Mouse (Mus musculus): ENCODE measurements around the gene Olfr273. TPM values are rescaled to one million over a fixed set of nuclear protein-coding genes. Genes with fewer than 3 reads are reported as not detected.
"Not testable (repeated sequence)": the region's sequence is repeated elsewhere in the genome, so short reads cannot be mapped to it uniquely, and the experiment has no call there.

The Olfr273 gene
- not detected in 2 replicates for polyA plus RNA-seq (2011; ENCODE audit: insufficient read length, low read depth, missing spikeins)

DNA sequence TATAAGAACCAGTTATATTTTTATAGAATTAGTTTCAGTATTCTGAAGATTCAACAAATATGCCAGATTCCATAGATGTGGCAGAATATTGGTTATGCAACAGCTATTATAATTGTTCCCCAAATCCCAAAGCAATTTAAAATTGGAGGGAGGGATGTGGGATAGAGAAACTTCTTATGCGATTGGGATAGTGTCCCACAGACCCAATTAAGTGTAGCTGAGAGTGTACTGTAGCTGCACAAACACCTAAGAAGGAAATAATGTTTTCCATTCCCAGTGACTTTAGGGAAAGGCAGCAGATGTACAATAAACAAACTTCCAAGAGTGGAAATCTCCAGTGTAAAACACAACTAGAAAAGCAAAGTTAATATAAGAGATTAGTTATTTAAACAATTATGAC is at the start of gene Olfr273:
Gene Olfr273 (minus strand): TSS at position 101 of the 400 bp plus-strand sequence.
- Histone ChIP-seq H3K4me3 (ENCODE audit: insufficient read depth, low read length) (no peak within 1 kb of the TSS), H3K27ac (ENCODE audit: insufficient read depth, low read length) (no peak within 1 kb of the TSS), H3K4me1 (ENCODE audit: control insufficient read depth, insufficient read depth, low read length) (no peaks in the 10 kb centered on the region)
- no peak for TF ChIP-seq CTCF (IDR thresholded peaks at IDR 0.05; ENCODE audit: borderline replicate concordance, insufficient read depth, low read length)

DNA sequence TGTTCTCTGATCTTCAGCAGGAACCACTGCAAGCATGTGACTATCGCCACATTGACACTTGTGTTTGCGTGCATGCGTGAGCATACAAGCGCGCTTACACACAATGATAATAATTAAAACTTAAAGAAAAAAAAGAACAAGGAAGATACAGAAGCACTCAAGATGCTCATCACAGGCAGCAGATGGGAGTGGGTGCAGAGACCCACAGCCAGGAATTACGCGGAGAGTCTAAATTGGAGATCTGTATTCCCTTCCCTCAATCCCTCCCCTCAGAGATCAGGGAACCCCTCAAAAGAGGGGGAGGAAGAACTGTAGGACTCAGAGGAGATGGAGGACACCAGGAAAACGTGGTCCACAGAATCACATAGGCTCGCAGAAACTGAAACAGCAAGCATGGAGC is 5.1 kb upstream of the Olfr273 start:
- Histone ChIP-seq H3K27ac (ENCODE audit: insufficient read depth, low read length) (no peak overlapping the region), H3K4me3 (ENCODE audit: insufficient read depth, low read length) (no peak overlapping the region), H3K4me1 (ENCODE audit: control insufficient read depth, insufficient read depth, low read length) (no peaks in the 10 kb centered on the region)
- TF ChIP-seq CTCF (IDR thresholded peaks at IDR 0.05; ENCODE audit: borderline replicate concordance, insufficient read depth, low read length) (no peak), POLR2A (IDR thresholded peaks at IDR 0.05; ENCODE audit: low read depth, low read length) (no peak)

DNA sequence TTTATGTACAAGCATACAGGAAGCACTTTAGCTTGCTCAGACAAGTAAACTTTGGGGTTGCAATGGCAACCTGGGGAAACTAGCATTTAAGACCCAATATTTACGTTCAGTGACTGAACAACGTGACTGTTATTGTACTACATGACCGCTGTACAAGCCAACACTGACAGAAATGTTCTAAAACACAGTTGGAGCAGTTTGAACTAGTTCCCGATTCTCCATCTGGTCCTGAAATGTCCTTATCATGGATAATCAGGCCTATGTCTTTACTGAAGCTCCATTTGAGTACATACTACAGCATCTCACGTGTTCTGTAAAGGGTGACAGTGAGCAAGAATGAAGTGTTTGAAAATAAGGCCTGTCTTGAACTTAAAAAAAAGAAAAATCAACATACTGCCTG is 9.4 kb downstream of the Olfr273 start:
- no peak for TF ChIP-seq POLR2A (IDR thresholded peaks at IDR 0.05; ENCODE audit: low read depth, low read length)
- no peak for TF ChIP-seq CTCF (IDR thresholded peaks at IDR 0.05; ENCODE audit: borderline replicate concordance, insufficient read depth, low read length)
- no peak overlapping the region for H3K4me3 ChIP-seq (ENCODE audit: insufficient read depth, low read length)
- H3K4me1 ChIP-seq (ENCODE audit: control insufficient read depth, insufficient read depth, low read length): no peaks in the 10 kb centered on the region
- no peak overlapping the region for H3K27ac ChIP-seq (ENCODE audit: insufficient read depth, low read length)

DNA sequence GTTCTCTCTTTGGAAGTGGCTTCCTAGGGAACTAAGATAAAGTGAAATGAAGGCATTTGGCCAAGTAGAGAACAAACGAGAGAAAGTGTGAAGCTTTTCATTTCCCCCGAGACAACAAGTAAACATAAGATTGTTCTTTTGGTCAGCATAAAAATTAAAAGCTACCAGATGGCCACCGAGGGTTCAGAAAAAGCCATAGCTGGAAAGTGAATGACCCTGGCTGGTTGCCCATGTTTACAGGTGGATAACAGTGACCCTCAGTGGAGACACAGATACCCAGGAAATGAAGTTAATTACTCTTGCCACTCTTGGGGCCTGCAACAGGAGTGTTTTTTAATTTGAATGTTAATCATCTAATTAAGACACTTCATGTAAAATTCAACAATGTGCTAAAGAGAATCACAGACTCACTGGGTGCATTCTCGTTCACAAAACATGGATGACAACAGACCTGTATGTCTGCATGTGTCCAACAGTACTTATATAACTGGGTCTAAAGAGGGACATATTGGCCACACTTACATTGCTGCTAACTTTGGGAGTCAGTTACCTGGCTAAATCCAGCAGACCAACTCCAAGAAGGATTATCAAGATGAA is 9.9 kb downstream of the Olfr273 start:
- no peak overlapping the region for H3K4me3 ChIP-seq (ENCODE audit: insufficient read depth, low read length)
- TF ChIP-seq CTCF (IDR thresholded peaks at IDR 0.05; ENCODE audit: borderline replicate concordance, insufficient read depth, low read length) (no peak), POLR2A (IDR thresholded peaks at IDR 0.05; ENCODE audit: low read depth, low read length) (no peak)
- no peak overlapping the region for H3K27ac ChIP-seq (ENCODE audit: insufficient read depth, low read length)
- no peaks in the 10 kb centered on the region for H3K4me1 ChIP-seq (ENCODE audit: control insufficient read depth, insufficient read depth, low read length)

DNA sequence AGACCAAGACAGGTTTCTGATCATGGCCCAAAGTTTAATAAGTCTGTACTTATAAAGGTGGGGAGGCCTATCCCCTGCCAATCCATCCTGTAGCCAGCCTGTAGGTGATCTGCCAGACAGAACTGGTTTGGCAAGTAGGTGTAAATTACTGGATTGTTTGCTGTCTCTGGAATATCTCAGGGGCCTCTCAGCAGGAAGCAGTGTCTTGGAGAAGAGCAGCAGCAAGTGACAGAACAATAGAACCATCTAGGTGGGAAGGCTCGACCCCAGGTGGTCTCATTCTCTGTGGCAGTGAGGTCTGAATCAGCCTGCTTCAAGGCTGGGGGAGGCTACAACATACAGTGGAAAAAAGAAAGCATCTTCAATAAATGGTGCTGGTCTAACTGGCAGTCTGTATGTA is 13.6 kb downstream of the Olfr273 start:
- not testable (repeated sequence) for H3K27ac ChIP-seq (ENCODE audit: insufficient read depth, low read length); H3K4me1 ChIP-seq (ENCODE audit: control insufficient read depth, insufficient read depth, low read length); H3K4me3 ChIP-seq (ENCODE audit: insufficient read depth, low read length)

DNA sequence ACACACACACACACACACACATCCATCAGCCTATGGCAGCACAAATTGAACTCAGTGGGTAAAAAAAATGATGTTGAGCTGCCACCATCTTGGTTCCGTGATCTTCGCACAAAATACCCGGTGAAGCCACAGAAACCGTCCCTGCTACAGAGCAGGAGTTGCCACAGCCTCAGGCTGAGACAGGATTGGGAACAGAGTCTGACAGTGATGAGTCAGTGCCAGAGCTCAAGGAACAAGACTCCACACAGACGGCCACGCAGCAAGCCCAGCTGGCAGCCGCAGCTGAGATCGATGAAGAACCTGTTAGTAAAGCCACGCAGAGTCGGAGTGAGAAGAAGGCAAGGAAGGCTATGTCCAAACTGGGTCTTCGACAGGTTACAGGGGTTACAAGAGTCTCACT is 37.7 kb downstream of the Olfr273 start:
- Histone ChIP-seq H3K27ac (ENCODE audit: insufficient read depth, low read length) (no peak overlapping the region), H3K4me3 (ENCODE audit: insufficient read depth, low read length) (no peak overlapping the region), H3K4me1 (ENCODE audit: control insufficient read depth, insufficient read depth, low read length) (no peaks in the 10 kb centered on the region)
- TF ChIP-seq POLR2A (IDR thresholded peaks at IDR 0.05; ENCODE audit: low read depth, low read length): no peak
- no peak for TF ChIP-seq CTCF (IDR thresholded peaks at IDR 0.05; ENCODE audit: borderline replicate concordance, insufficient read depth, low read length)

DNA sequence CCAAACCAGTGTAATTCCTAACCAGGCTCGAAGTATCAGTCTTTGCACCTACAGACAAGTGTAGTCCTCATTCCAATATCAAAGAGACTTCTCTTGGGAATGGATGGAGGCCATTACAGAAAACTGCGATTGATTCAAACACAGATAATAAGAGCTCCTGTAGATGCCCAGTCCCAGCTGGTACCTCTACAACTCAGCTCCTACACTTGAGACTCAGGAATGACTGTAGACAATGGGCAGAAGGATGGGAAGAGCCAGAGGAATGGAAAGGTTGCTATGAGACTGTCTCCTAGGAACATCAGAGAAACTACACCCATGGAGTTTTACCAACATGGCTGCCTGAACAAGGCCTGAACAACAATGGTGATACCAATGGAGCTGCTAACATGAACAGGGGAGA is 44.7 kb downstream of the Olfr273 start, which contains the start of gene Olfr275:
Gene Olfr275 (plus strand): TSS at position 301 of the 400 bp plus-strand sequence.
- no peak within 1 kb of the TSS for H3K4me3 ChIP-seq (ENCODE audit: insufficient read depth, low read length)
- H3K27ac ChIP-seq (ENCODE audit: insufficient read depth, low read length): no peak within 1 kb of the TSS

DNA sequence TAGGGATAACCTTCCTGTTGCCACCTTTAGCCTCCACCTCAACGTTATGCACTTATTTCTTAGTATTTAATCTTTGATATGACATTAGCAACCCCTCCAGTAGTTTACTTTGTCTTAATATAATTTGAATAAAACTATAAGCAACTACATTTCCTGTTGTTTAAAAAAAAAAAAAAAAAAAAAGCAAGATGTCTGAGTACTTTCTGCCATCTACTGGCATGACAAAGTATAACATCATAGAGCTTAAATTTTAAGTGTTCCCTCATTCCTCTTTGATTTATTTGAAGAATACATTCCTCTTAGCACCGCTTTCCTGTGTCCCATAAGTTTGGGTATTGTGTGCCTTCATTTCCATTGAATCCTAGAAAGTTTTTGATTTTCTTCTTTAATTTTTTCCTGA is 47.2 kb downstream of the Olfr273 start:
- Histone ChIP-seq H3K4me3 (ENCODE audit: insufficient read depth, low read length) (no peak overlapping the region), H3K4me1 (ENCODE audit: control insufficient read depth, insufficient read depth, low read length) (no peaks in the 10 kb centered on the region), H3K27ac (ENCODE audit: insufficient read depth, low read length) (no peak overlapping the region)
- TF ChIP-seq POLR2A (IDR thresholded peaks at IDR 0.05; ENCODE audit: low read depth, low read length) (no peak), CTCF (IDR thresholded peaks at IDR 0.05; ENCODE audit: borderline replicate concordance, insufficient read depth, low read length) (no peak)

More for the DNA sequence above, 44.7 kb downstream of the Olfr273 start, which contains the start of gene Olfr275:
- no peak for TF ChIP-seq CTCF (IDR thresholded peaks at IDR 0.05; ENCODE audit: borderline replicate concordance, insufficient read depth, low read length)
- no peaks in the 10 kb centered on the region for H3K4me1 ChIP-seq (ENCODE audit: control insufficient read depth, insufficient read depth, low read length)

Other genes with a start within 250 kb of the Olfr273 start
- not detected in 2 replicates for gene Olfr275, start 44.6 kb downstream of the Olfr273 start, polyA plus RNA-seq (2011; ENCODE audit: insufficient read length, low read depth, missing spikeins)
- not detected in 2 replicates for gene Olfr272, start 59.9 kb upstream of the Olfr273 start, polyA plus RNA-seq (2011; ENCODE audit: insufficient read length, low read depth, missing spikeins)
- gene Olfr270, start 105.3 kb upstream of the Olfr273 start, polyA plus RNA-seq (2011; ENCODE audit: insufficient read length, low read depth, missing spikeins): not detected in 2 replicates
- not detected in 2 replicates for gene Nipsnap3a, start 130.0 kb upstream of the Olfr273 start, polyA plus RNA-seq (2011; ENCODE audit: insufficient read length, low read depth, missing spikeins)
- 40.9 and 48.2 TPM in 2 replicates for gene Nipsnap3b, start 152.6 kb upstream of the Olfr273 start, polyA plus RNA-seq (2011; ENCODE audit: insufficient read length, low read depth, missing spikeins)